Comparison of ENCODE assay signal across 22 mouse cellular contexts in genomic region chr13:108819846-108820408, GRCm38 (mm10).
A peak's percentile ranks its signal among the peaks of the same experiment; 100 is the strongest.
DNase-seq lines count a peak whose midpoint lies in the region; ATAC-seq and TF ChIP-seq lines count a peak whose summit lies in the region.
"Had no signal": no experiment of that assay in that cellular context is flagged by ENCODE, and none has a peak within 500 bp of the region (broad histone marks: within the 10 kb centered on the region; RNA-seq: fewer than 3 reads in every experiment).

No protein-coding gene starts in this region.

- no peaks in the 10 kb centered on the region for H3K4me1 ChIP-seq in forebrain, embryonic 14.5 days (ENCODE audit: control insufficient read depth, insufficient read depth, low read length)
- H3K4me1 ChIP-seq: limb, embryonic 12.5 days; liver, embryonic 13.5 days; lung, embryonic 15.5 days had no signal

- H3K79me2 ChIP-seq in myocyte (ENCODE audit: control insufficient read depth, insufficient read depth): no peaks in the 10 kb centered on the region

- no peaks in the 10 kb centered on the region for H3K9me3 ChIP-seq in forebrain, embryonic 14.5 days (replicated peaks; ENCODE audit: control insufficient read depth, low read length)
- H3K9me3 ChIP-seq: limb, embryonic 12.5 days; liver, embryonic 13.5 days; lung, embryonic 15.5 days; megakaryocyte, embryonic 14.5 days had no signal

- TF ChIP-seq POLR2A in myocyte (IDR thresholded peaks at IDR 0.05; ENCODE audit: insufficient read length, low read depth): no peak

- H3K27ac ChIP-seq in layer of hippocampus, adult 2 months: no peak overlapping the region
- H3K27ac ChIP-seq in forebrain, embryonic 14.5 days (ENCODE audit: low read depth, low read length): no peak overlapping the region
- H3K27ac ChIP-seq: hindbrain, embryonic 14.5 days; liver, embryonic 13.5 days; lung, embryonic 15.5 days had no signal

- WGBS in forebrain, embryonic 14.5 days: 68% methylated on average over 6 of the region's 6 CpGs

- H3K4me2 ChIP-seq in myocyte (ENCODE audit: low read depth): peak overlapping the region; percentile 58
- H3K4me2 ChIP-seq in forebrain, embryonic 14.5 days (ENCODE audit: low read length): no peak overlapping the region
- H3K4me2 ChIP-seq: hindbrain, embryonic 14.5 days; limb, embryonic 12.5 days; liver, embryonic 13.5 days; lung, embryonic 15.5 days had no signal

- H3K27me3 ChIP-seq in myocyte (ENCODE audit: control insufficient read depth, insufficient read depth, insufficient read length): no peaks in the 10 kb centered on the region
- H3K27me3 ChIP-seq in forebrain, embryonic 14.5 days (replicated peaks; ENCODE audit: control insufficient read depth, insufficient read depth, low read length): no peaks in the 10 kb centered on the region
- H3K27me3 ChIP-seq: limb, embryonic 12.5 days; liver, embryonic 13.5 days; lung, embryonic 15.5 days had no signal

- no peaks in the 10 kb centered on the region for H3K36me3 ChIP-seq in myocyte (ENCODE audit: control insufficient read depth, insufficient read depth)
- H3K36me3 ChIP-seq in forebrain, embryonic 14.5 days (ENCODE audit: control insufficient read depth, insufficient read depth, low read length): no peaks in the 10 kb centered on the region
- H3K36me3 ChIP-seq: limb, embryonic 12.5 days; liver, embryonic 13.5 days; lung, embryonic 15.5 days had no signal

- TF ChIP-seq CTCF in layer of hippocampus, adult 2 months (conservative IDR thresholded peaks at IDR 0.05): no peak

- no peak overlapping the region for H3K4me3 ChIP-seq in myocyte
- no peak overlapping the region for H3K4me3 ChIP-seq in layer of hippocampus, adult 2 months
- H3K4me3 ChIP-seq in forebrain, embryonic 14.5 days (ENCODE audit: low read depth, low read length): no peak overlapping the region
- H3K4me3 ChIP-seq: limb, embryonic 12.5 days; liver, embryonic 13.5 days; lung, embryonic 15.5 days; megakaryocyte, embryonic 14.5 days had no signal

- no peak for ATAC-seq in forebrain, embryonic 14.5 days
- ATAC-seq: midbrain, embryonic 16.5 days had no signal

- no peak overlapping the region for H3K9ac ChIP-seq in forebrain, embryonic 14.5 days (ENCODE audit: low read length)
- H3K9ac ChIP-seq: hindbrain, embryonic 14.5 days; limb, embryonic 12.5 days; liver, embryonic 13.5 days; lung, embryonic 15.5 days had no signal

- DNase-seq in 3134 (ENCODE audit: extremely low read depth, insufficient read length, low spot score): peak; percentile 39
- peak; percentile 90 for DNase-seq in 416B (ENCODE audit: low read depth)
- DNase-seq in fibroblast of lung, adult 2 months (ENCODE audit: low read depth): peak; percentile 65
- no peak for DNase-seq in layer of hippocampus, adult 2 months (ENCODE audit: low spot score in 2 of 2)
- DNase-seq in forebrain, embryonic 14.5 days (ENCODE audit: low spot score): no peak
- DNase-seq in cerebellum, postnatal 10 days: no peak
- DNase-seq: adrenal gland, postnatal 36 days; cerebellum, postnatal 14 days; gastrocnemius, postnatal 14 days; heart, postnatal 14 days; kidney, adult 2 months; kidney, postnatal 14 days; liver, embryonic 13.5 days; right cerebral cortex, adult 18-20 months; spleen, adult 18-20 months; thymus, postnatal 36 days had no signal

- no peak overlapping the region for H3ac ChIP-seq in myocyte (ENCODE audit: control insufficient read depth, insufficient read length)

TF ChIP-seq in myocyte, 11 proteins besides CTCF, POLR2A, EP300 and RAD21:
- TF ChIP-seq E2F4 (IDR thresholded peaks at IDR 0.05; ENCODE audit: insufficient read depth) (no peak), MAX (IDR thresholded peaks at IDR 0.05; ENCODE audit: low read depth) (no peak), MYOD1 (IDR thresholded peaks at IDR 0.05; ENCODE audit: control insufficient read depth in 1 of 3, insufficient read length in 2 of 3, low read depth in 2 of 3) (peak in 1 of 3 experiments; percentile 17)

Comparison
In these comparisons a context has a peak if more than half of its experiments do, and no peak if none do; other contexts are left out.
1. DNase-seq: peak in 3134 (single experiment), 416B (single experiment) and fibroblast of lung, adult 2 months (single experiment); none in layer of hippocampus, adult 2 months (0 of 2), forebrain, embryonic 14.5 days (single experiment) and cerebellum, postnatal 10 days (0 of 2).